9 mouse cellular contexts compared by ENCODE assay signal in genomic region chr4:97844899-97845298, GRCm38 (mm10).
DNase-seq lines count a peak whose midpoint lies in the region; ATAC-seq and TF ChIP-seq lines count a peak whose summit lies in the region.
"Had no signal": no experiment of that assay in that cellular context is flagged by ENCODE, and none has a peak within 500 bp of the region (broad histone marks: within the 10 kb centered on the region; RNA-seq: fewer than 3 reads in every experiment).

No protein-coding gene starts in this region.

- no peak overlapping the region for H3K4me3 ChIP-seq in cortical plate, adult 2 months (ENCODE audit: insufficient read depth, low read length)
- peak overlapping the region; percentile 9; the same call in 1 of the 2 replicates for H3K4me3 ChIP-seq in heart, postnatal 0 days (ENCODE audit: low read depth, low read length)
- H3K4me3 ChIP-seq in liver, postnatal 0 days (ENCODE audit: low read depth, low read length), result no peak overlapping the region

- TF ChIP-seq CTCF in cortical plate, adult 2 months (IDR thresholded peaks at IDR 0.05; ENCODE audit: extremely low read depth, insufficient read depth, low read length), result no peak
- no peak for TF ChIP-seq CTCF in heart, postnatal 0 days (IDR thresholded peaks at IDR 0.05; ENCODE audit: low read depth)
- TF ChIP-seq CTCF in liver, postnatal 0 days (IDR thresholded peaks at IDR 0.05; ENCODE audit: low read depth), result no peak

- no peak for TF ChIP-seq POLR2A in cortical plate, adult 2 months (IDR thresholded peaks at IDR 0.05; ENCODE audit: extremely low read depth, insufficient read depth, low read length)

- WGBS in heart, postnatal 0 days, result 60% methylated on average over 6 of the region's 6 CpGs
- 12% methylated on average over 6 of the region's 6 CpGs for WGBS in liver, postnatal 0 days (ENCODE audit: insufficient replicate concordance)

- no peak for ATAC-seq in heart, postnatal 0 days (ENCODE audit: insufficient read depth, low read depth)
- ATAC-seq in liver, postnatal 0 days, result no peak
- ATAC-seq: Patski had no signal

- H3K36me3 ChIP-seq in heart, postnatal 0 days (replicated peaks; ENCODE audit: control insufficient read depth, insufficient read depth, low read length), result no peaks in the 10 kb centered on the region
- H3K36me3 ChIP-seq in liver, postnatal 0 days (replicated peaks; ENCODE audit: insufficient read depth, low read length), result no peaks in the 10 kb centered on the region; the same call in 1 of the 2 replicates

- peak overlapping the region; percentile 31; the same call in 1 of the 2 replicates for H3K4me2 ChIP-seq in heart, postnatal 0 days (ENCODE audit: low read depth, low read length)
- peak overlapping the region; percentile 51 for H3K4me2 ChIP-seq in liver, postnatal 0 days (ENCODE audit: low read depth, low read length)

- TF ChIP-seq EP300 in heart, postnatal 0 days (IDR thresholded peaks at IDR 0.05; ENCODE audit: low read depth), result no peak
- no peak for TF ChIP-seq EP300 in liver, postnatal 0 days (IDR thresholded peaks at IDR 0.05; ENCODE audit: low read depth)

- DNase-seq in kidney, adult 9 months, result peak; percentile 37
- DNase-seq in kidney, adult 11 months, result no peak
- no peak for DNase-seq in heart, postnatal 0 days (ENCODE audit: low spot score)
- DNase-seq in liver, postnatal 0 days, result no peak
- no peak for DNase-seq in right cerebral cortex, adult 18-20 months
- no peak for DNase-seq in gastrocnemius, postnatal 25 days
- no peak for DNase-seq in adrenal gland, adult 2 months

- H3K4me1 ChIP-seq in cortical plate, adult 2 months (ENCODE audit: control insufficient read depth, insufficient read depth, low read length), result no peaks in the 10 kb centered on the region; the same call in 1 of the 2 replicates
- H3K4me1 ChIP-seq in heart, postnatal 0 days (ENCODE audit: control insufficient read depth, insufficient read depth), result peaks cover 40% of the 10 kb centered on the region
- H3K4me1 ChIP-seq in liver, postnatal 0 days (ENCODE audit: insufficient read depth), result peaks cover 16% of the 10 kb centered on the region

- no peak overlapping the region for H3K9ac ChIP-seq in heart, postnatal 0 days (replicated peaks; ENCODE audit: low read depth, low read length)
- peak overlapping the region; percentile 42 for H3K9ac ChIP-seq in liver, postnatal 0 days (replicated peaks)

- H3K9me3 ChIP-seq in heart, postnatal 0 days (replicated peaks; ENCODE audit: control insufficient read depth, low read length), result no peaks in the 10 kb centered on the region
- H3K9me3 ChIP-seq in liver, postnatal 0 days (ENCODE audit: low read length), result no peaks in the 10 kb centered on the region

- H3K27me3 ChIP-seq in heart, postnatal 0 days (ENCODE audit: control insufficient read depth, insufficient read depth, low read length), result no peaks in the 10 kb centered on the region
- no peaks in the 10 kb centered on the region for H3K27me3 ChIP-seq in liver, postnatal 0 days (ENCODE audit: insufficient read depth, low read length)
- H3K27me3 ChIP-seq: Patski had no signal

- peak overlapping the region; percentile 40; the same call in 1 of the 2 replicates for H3K27ac ChIP-seq in cortical plate, adult 2 months (ENCODE audit: insufficient read depth, low read length)
- peak overlapping the region; percentile 44 for H3K27ac ChIP-seq in heart, postnatal 0 days (ENCODE audit: low read depth)
- H3K27ac ChIP-seq in liver, postnatal 0 days (ENCODE audit: low read depth), result peak overlapping the region; percentile 78
